Mouse (Mus musculus) neural tube, embryonic 15.5 days (tissue): Measurements from ENCODE around the gene Arap2. TPM values are rescaled to one million over a fixed set of nuclear protein-coding genes. Genes with fewer than 3 reads are reported as not detected.

ENCODE experiments used
- ATAC-seq: fragments of 200-750 bp; cut with Nextera tagmentation; 2 replicates; pipeline ENCODE4 v1.8.0; 2017; ENCODE audit warnings: mild to moderate bottlenecking, moderate TSS enrichment, moderate library complexity; ENCODE audit not compliant: low FRiP score
- H3K27ac ChIP-seq: fragments of 300-500 bp; sonication (generic); replicated peaks from 2 replicates; pipeline ENCODE4 v1.5.1; 2015; ENCODE audit warnings: mild to moderate bottlenecking, inconsistent platforms
- H3K27me3 ChIP-seq: fragments of 300-500 bp; sonication (generic); replicated peaks from 2 replicates; pipeline ENCODE4 v1.6.1; 2015; ENCODE audit warnings: inconsistent platforms
- H3K36me3 ChIP-seq: fragments of 300-500 bp; sonication (generic); 2 replicates; pipeline ENCODE4 v1.6.1; 2015; ENCODE audit warnings: inconsistent platforms
- H3K4me1 ChIP-seq: fragments of 300-500 bp; sonication (generic); 2 replicates; pipeline ENCODE4 v1.6.1; 2015; ENCODE audit warnings: inconsistent platforms
- H3K4me2 ChIP-seq: fragments of 300-500 bp; sonication (generic); 2 replicates; pipeline ENCODE4 v1.6.1; 2015; ENCODE audit warnings: inconsistent platforms, mild to moderate bottlenecking, moderate library complexity
- H3K4me3 ChIP-seq: fragments of 300-500 bp; sonication (generic); replicated peaks from 2 replicates; pipeline ENCODE4 v1.5.1; 2015; ENCODE audit warnings: mild to moderate bottlenecking, inconsistent platforms
- H3K9ac ChIP-seq: fragments of 300-500 bp; sonication (generic); replicated peaks from 2 replicates; pipeline ENCODE4 v1.6.1; 2015; ENCODE audit warnings: mild to moderate bottlenecking, inconsistent platforms
- H3K9me3 ChIP-seq: fragments of 300-500 bp; sonication (generic); replicated peaks from 2 replicates; pipeline ENCODE4 v1.6.1; 2016; ENCODE audit warnings: inconsistent platforms
- WGBS: fragments of 180-500 bp; shearing (Covaris S2); methylation state at CpG from one replicate; pipeline ENCODE4 v1.1.7; 2015; ENCODE audit warnings: mixed read lengths; 5-methylcytosine and 5-hydroxymethylcytosine counted together
- polyA plus RNA-seq: library from polyadenylated mRNA; unstranded; fragments of >200 nt; fragmentation: Nextera tagmentation; extraction: Ambion mirVana; gene quantifications from 2 replicates; pipeline ENCODE4 v1.2.1, GENCODE M21; 2015

The Arap2 gene
- polyA plus RNA-seq, 1 experiment from 2014 or later, result 6.4 TPM

GRCm38 (mm10) chr5:62764161-62764560 is 1.8 kb downstream of the Arap2 start:
- ATAC-seq, result no peak
- 76% methylated on average over 5 of the region's 5 CpGs for WGBS
- H3K4me2 ChIP-seq, result peak overlapping the region; percentile 91; the same call in 1 of the 2 replicates
- 0 out of 2 replicates have a peak, but pooled peaks cover 8% of the 10 kb centered on the region for H3K4me1 ChIP-seq
- no peak overlapping the region for H3K27ac ChIP-seq
- H3K27me3 ChIP-seq, result no peaks in the 10 kb centered on the region
- H3K9ac ChIP-seq, result no peak overlapping the region
- H3K4me3 ChIP-seq, result no peak overlapping the region
- H3K36me3 ChIP-seq, result no peaks in the 10 kb centered on the region
- H3K9me3 ChIP-seq, result no peaks in the 10 kb centered on the region

GRCm38 (mm10) chr5:62763046-62763445 is 2.9 kb downstream of the Arap2 start:
- no peak overlapping the region for H3K27ac ChIP-seq
- 96% methylated on average over 1 of the region's 1 CpGs for WGBS
- no peak overlapping the region for H3K9ac ChIP-seq
- H3K36me3 ChIP-seq, result no peaks in the 10 kb centered on the region
- no peaks in the 10 kb centered on the region for H3K9me3 ChIP-seq
- no peak overlapping the region for H3K4me2 ChIP-seq
- no peak for ATAC-seq
- no peaks in the 10 kb centered on the region for H3K27me3 ChIP-seq
- H3K4me3 ChIP-seq, result no peak overlapping the region
- H3K4me1 ChIP-seq, result 0 out of 2 replicates have a peak, but pooled peaks cover 8% of the 10 kb centered on the region

DNA sequence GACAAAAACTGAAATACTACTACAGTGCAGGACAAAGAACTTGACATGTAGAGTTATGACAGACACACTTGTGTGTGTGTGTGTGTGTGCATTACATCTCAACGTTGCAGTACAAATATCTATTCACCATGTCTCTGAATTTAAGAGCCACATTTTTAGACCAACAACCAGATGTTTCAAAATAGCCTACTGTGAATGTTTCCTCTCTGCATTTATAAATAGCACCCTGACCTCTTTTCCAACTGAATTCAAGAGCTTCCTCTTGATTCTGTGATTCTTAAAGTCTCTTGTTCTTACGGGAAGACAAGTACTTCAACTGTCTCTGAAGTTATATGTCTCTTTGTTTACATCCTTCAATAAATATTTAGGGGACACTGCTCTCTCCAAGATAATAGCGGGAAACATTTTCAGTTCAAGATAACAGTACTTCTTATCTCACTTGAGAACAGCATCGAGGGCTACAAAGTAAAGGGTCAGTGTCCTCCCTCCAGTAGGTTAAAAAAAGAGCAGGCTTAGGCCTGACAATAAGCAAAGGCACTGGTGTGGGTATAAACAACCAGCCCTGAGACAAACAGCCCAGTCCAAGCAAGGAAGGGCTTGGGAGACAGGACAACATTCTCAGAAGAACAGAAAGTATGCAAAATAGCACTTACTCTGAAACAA is 3.5 kb downstream of the Arap2 start:
- Histone ChIP-seq H3K4me2 (no peak overlapping the region), H3K4me3 (no peak overlapping the region), H3K27ac (no peak overlapping the region), H3K27me3 (no peaks in the 10 kb centered on the region), H3K9me3 (no peaks in the 10 kb centered on the region), H3K9ac (no peak overlapping the region), H3K4me1 (0 out of 2 replicates have a peak, but pooled peaks cover 8% of the 10 kb centered on the region), H3K36me3 (no peaks in the 10 kb centered on the region)
- WGBS, result 63% methylated on average over 4 of the region's 4 CpGs
- ATAC-seq, result no peak

GRCm38 (mm10) chr5:62760791-62761504 is 5.0 kb downstream of the Arap2 start:
- Histone ChIP-seq H3K4me2 (no peak overlapping the region), H3K9ac (no peak overlapping the region), H3K36me3 (no peaks in the 10 kb centered on the region), H3K4me3 (no peak overlapping the region), H3K27me3 (no peaks in the 10 kb centered on the region), H3K4me1 (0 out of 2 replicates have a peak, but pooled peaks cover 4% of the 10 kb centered on the region), H3K9me3 (no peaks in the 10 kb centered on the region), H3K27ac (0 out of 2 replicates have a peak overlapping the region, but pooled peaks have one; percentile 25)
- ATAC-seq, result no peak
- WGBS, result 67% methylated on average over 5 of the region's 5 CpGs

GRCm38 (mm10) chr5:62755808-62756527 is 10.0 kb downstream of the Arap2 start:
- no peak for ATAC-seq
- 91% methylated on average over 3 of the region's 3 CpGs for WGBS
- Histone ChIP-seq H3K9ac (no peak overlapping the region), H3K36me3 (no peaks in the 10 kb centered on the region), H3K9me3 (no peaks in the 10 kb centered on the region), H3K27me3 (no peaks in the 10 kb centered on the region), H3K4me2 (no peak overlapping the region), H3K27ac (no peak overlapping the region), H3K4me3 (no peak overlapping the region), H3K4me1 (0 out of 2 replicates have a peak, but pooled peaks cover 3% of the 10 kb centered on the region)

DNA sequence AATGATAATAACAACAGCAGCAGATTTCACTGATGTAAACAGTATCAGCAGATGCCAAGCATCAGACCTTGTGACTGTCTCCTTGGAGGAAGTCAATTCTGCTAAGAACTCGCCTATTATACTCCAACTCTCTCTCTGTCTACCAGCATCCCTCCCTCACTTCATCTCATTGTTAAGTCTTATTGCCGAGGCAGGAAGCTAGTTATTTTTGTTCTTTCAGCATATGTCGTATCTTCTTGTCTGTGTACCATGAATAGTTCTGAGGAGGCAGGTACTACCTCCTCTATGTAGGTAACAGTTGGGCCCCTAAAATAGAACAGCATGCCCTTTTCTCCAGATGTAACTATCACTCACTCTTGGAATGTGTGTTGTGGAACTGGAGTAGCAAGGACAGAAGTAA is 13.0 kb downstream of the Arap2 start:
- no peak for ATAC-seq
- Histone ChIP-seq H3K9me3 (no peaks in the 10 kb centered on the region), H3K4me1 (no peaks in the 10 kb centered on the region), H3K36me3 (no peaks in the 10 kb centered on the region), H3K4me3 (no peak overlapping the region), H3K27me3 (no peaks in the 10 kb centered on the region), H3K9ac (no peak overlapping the region), H3K27ac (no peak overlapping the region), H3K4me2 (no peak overlapping the region)
- 76% methylated on average over 3 of the region's 3 CpGs for WGBS

GRCm38 (mm10) chr5:62751692-62752091 is 14.3 kb downstream of the Arap2 start:
- no peak overlapping the region for H3K27ac ChIP-seq
- 80% methylated on average over 2 of the region's 2 CpGs for WGBS
- no peak overlapping the region for H3K4me3 ChIP-seq
- no peak for ATAC-seq
- H3K27me3 ChIP-seq, result no peaks in the 10 kb centered on the region
- no peaks in the 10 kb centered on the region for H3K36me3 ChIP-seq
- no peak overlapping the region for H3K4me2 ChIP-seq
- H3K9me3 ChIP-seq, result no peaks in the 10 kb centered on the region
- no peaks in the 10 kb centered on the region for H3K4me1 ChIP-seq
- no peak overlapping the region for H3K9ac ChIP-seq

DNA sequence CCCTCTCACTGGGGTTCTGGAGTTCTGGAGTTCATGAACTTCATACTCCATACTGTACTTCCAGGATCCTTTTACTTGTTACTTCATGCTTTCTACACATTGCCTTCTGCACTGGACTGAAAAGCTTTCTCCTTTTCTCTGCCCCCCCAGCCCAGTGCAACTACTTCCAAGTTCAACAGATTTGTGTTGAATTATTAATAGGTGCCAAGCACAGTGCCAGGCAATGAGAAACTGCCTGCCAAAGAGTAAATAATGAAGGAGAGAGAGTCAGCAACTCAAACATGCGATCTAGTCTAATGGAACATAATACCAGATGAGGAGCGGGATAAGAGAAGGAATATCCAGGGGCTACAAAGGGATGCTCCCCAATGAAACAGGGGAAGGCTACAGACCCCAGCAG is 17.8 kb downstream of the Arap2 start:
- Histone ChIP-seq H3K27ac (no peak overlapping the region), H3K36me3 (no peaks in the 10 kb centered on the region), H3K27me3 (no peaks in the 10 kb centered on the region), H3K4me1 (no peaks in the 10 kb centered on the region), H3K9ac (no peak overlapping the region), H3K4me2 (no peak overlapping the region), H3K4me3 (no peak overlapping the region), H3K9me3 (no peaks in the 10 kb centered on the region)
- no peak for ATAC-seq
- 94% methylated on average over 2 of the region's 2 CpGs for WGBS

GRCm38 (mm10) chr5:62743220-62743922 is 22.6 kb downstream of the Arap2 start:
- Histone ChIP-seq H3K4me1 (no peaks in the 10 kb centered on the region), H3K27ac (no peak overlapping the region), H3K9ac (no peak overlapping the region), H3K9me3 (no peaks in the 10 kb centered on the region), H3K4me3 (no peak overlapping the region), H3K36me3 (no peaks in the 10 kb centered on the region), H3K4me2 (no peak overlapping the region), H3K27me3 (no peaks in the 10 kb centered on the region)
- 93% methylated on average over 9 of the region's 9 CpGs for WGBS
- no peak for ATAC-seq

DNA sequence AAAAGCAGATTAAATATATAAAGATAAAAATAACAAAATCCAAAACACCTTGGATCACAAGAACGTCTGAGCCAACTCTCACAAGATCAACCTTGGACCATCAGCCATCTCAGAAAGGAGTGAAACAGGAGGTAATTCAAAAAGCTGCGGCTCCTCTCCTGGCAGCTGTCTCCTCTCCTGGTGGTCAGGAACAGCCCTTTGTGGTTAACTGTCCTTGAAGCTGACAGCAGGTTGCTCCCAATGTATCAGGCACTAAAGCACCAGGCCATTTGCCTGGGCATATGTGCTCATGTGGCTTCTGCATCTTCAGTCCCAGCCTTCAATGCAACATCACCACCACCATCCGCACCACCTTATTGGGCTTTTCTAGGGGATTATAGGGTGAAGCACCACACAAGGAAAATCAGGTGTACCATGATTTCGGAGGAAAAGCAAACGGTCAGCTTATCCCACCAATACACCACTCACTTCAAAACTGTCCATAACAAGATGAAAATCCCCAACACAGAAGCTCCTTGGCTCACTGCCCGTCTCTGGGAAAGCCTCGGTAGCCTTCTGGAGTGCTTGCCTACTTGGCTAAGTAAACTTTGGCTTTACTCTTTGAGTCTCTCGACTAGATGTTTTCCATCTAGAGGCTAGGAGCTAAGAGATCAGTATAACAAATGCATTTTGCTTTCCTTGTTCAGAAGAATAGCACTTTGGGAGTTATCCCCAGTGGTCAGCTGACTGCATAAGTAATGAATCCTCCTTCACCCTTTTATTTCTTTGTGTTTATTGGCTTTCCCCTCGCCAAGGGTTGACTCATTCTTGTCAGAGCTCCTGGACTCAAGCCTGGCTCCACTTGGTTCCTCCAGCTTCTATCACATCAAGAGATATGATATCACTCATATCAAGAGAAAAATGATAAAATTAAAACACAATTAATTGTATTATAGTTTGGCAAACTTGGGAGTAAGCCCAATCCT is 26.2 kb downstream of the Arap2 start:
- Histone ChIP-seq H3K4me2 (no peak overlapping the region), H3K9ac (no peak overlapping the region), H3K9me3 (no peaks in the 10 kb centered on the region), H3K27ac (no peak overlapping the region), H3K27me3 (no peaks in the 10 kb centered on the region), H3K4me3 (no peak overlapping the region), H3K36me3 (no peaks in the 10 kb centered on the region), H3K4me1 (no peaks in the 10 kb centered on the region)
- 83% methylated on average over 9 of the region's 9 CpGs for WGBS
- ATAC-seq, result no peak
